Mouse (Mus musculus) layer of hippocampus, adult 9-10 months (tissue): Measurements from ENCODE around the gene Ndufs6.

Experiments used
- DNase-seq: peaks from one replicate; pipeline ENCODE4 v3.0.0; 2022; ENCODE audit warnings: low spot score

Gene Ndufs6

GRCm38 (mm10) chr13:73327827-73328698, at the start of gene Ndufs6, which contains the start of gene Mrpl36:
TSS of gene Ndufs6 (minus strand) at chr13:73328542.
TSS of gene Mrpl36 (plus strand) at chr13:73328513.
- peak; percentile 77 for DNase-seq

- no peak for DNase-seq
Observed at GRCm38 (mm10) chr13:73377637-73378036, 49.3 kb upstream of the Ndufs6 start.

- DNase-seq, result no peak
Observed at GRCm38 (mm10) chr13:73374612-73375011, 46.3 kb upstream of the Ndufs6 start.

- DNase-seq, result no peak
Observed at GRCm38 (mm10) chr13:73373367-73373766, 45.0 kb upstream of the Ndufs6 start.

- DNase-seq, result no peak
Observed at GRCm38 (mm10) chr13:73357106-73357505, 28.8 kb upstream of the Ndufs6 start.

- no peak for DNase-seq
Observed at GRCm38 (mm10) chr13:73352491-73352890, 24.1 kb upstream of the Ndufs6 start.

GRCm38 (mm10) chr13:73351910-73352309, 23.6 kb upstream of the Ndufs6 start:
- no peak for DNase-seq

- no peak for DNase-seq
Observed at GRCm38 (mm10) chr13:73350741-73351140, 22.4 kb upstream of the Ndufs6 start.

GRCm38 (mm10) chr13:73347922-73348650, 19.7 kb upstream of the Ndufs6 start:
- DNase-seq, result no peak

GRCm38 (mm10) chr13:73347171-73347570, 18.8 kb upstream of the Ndufs6 start:
- no peak for DNase-seq

GRCm38 (mm10) chr13:73346743-73347142, 18.4 kb upstream of the Ndufs6 start:
- DNase-seq, result no peak

- DNase-seq, result no peak
Observed at GRCm38 (mm10) chr13:73346131-73346530, 17.8 kb upstream of the Ndufs6 start.

GRCm38 (mm10) chr13:73345102-73345890, 17.0 kb upstream of the Ndufs6 start:
- no peak for DNase-seq

GRCm38 (mm10) chr13:73336753-73337152, 8.4 kb upstream of the Ndufs6 start:
- no peak for DNase-seq

GRCm38 (mm10) chr13:73331736-73332135, 3.4 kb upstream of the Ndufs6 start:
- DNase-seq, result no peak

GRCm38 (mm10) chr13:73330844-73331501, 2.6 kb upstream of the Ndufs6 start:
- DNase-seq, result peak; percentile 77

- DNase-seq, result no peak
Observed at GRCm38 (mm10) chr13:73323406-73323805, 4.9 kb downstream of the Ndufs6 start.

- no peak for DNase-seq
Observed at GRCm38 (mm10) chr13:73322626-73323025, 5.7 kb downstream of the Ndufs6 start.

- no peak for DNase-seq
Observed at GRCm38 (mm10) chr13:73320048-73320447, 8.3 kb downstream of the Ndufs6 start.

GRCm38 (mm10) chr13:73310183-73310929, 18.0 kb downstream of the Ndufs6 start:
- DNase-seq, result no peak

- no peak for DNase-seq
Observed at GRCm38 (mm10) chr13:73306430-73306829, 21.9 kb downstream of the Ndufs6 start.
